Mouse (Mus musculus) cerebellum, postnatal 4 days (tissue): ENCODE measurements around the gene Vapa.

Source experiments
- DNase-seq, 2 experiments: peaks; one replicate each; pipeline ENCODE4 v3.0.0; 2022; ENCODE audit warnings: low spot score in 2 of 2, mixed read lengths in 1 of 2

The Vapa gene

DNA sequence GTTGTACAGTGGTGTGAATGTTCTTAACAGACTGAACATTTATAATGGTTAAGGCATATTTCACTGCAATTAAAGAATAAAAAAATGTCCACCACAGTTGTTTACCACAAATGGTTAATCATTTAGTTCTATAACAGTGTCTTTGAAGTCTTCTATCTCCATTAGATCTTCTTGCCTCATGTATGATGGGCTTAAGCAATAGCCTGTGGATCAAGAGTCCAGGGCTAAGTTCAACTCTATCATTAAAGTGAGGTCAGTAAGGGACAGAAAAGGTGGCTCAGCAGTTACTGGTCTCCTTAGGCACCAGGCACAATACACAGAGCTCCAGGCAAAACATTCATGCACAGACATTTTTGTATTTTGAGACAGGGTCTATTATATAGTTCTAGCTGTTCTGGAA is 9.8 kb upstream of the Vapa start:
- no peak for DNase-seq

- DNase-seq: no peak
Measured at GRCm38 (mm10) chr17:65618431-65618830, 5.1 kb upstream of the Vapa start.

GRCm38 (mm10) chr17:65615678-65616077 is 2.3 kb upstream of the Vapa start:
- DNase-seq: no peak

DNA sequence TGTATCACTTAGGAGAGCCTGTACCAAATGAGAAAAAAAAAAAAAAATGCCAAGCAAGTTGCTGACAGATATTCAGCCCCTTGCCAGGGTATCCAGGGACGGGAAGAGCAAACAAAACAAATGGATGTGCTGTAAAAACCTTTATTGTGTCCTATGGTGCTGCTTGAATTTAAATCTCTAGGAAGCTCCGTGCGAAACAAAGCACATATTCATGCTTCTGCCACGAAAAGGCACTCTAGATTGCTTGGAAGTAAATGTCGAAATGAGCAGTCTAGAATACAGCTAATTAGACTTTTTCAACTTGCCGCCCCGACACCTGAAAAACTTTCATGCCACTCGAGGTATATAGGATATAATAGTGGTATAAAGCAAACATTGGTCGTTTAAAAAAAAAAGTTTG is 1.1 kb upstream of the Vapa start:
- no peak for DNase-seq

GRCm38 (mm10) chr17:65613142-65613462 is 253 bp downstream of the Vapa start:
- DNase-seq: no peak

DNA sequence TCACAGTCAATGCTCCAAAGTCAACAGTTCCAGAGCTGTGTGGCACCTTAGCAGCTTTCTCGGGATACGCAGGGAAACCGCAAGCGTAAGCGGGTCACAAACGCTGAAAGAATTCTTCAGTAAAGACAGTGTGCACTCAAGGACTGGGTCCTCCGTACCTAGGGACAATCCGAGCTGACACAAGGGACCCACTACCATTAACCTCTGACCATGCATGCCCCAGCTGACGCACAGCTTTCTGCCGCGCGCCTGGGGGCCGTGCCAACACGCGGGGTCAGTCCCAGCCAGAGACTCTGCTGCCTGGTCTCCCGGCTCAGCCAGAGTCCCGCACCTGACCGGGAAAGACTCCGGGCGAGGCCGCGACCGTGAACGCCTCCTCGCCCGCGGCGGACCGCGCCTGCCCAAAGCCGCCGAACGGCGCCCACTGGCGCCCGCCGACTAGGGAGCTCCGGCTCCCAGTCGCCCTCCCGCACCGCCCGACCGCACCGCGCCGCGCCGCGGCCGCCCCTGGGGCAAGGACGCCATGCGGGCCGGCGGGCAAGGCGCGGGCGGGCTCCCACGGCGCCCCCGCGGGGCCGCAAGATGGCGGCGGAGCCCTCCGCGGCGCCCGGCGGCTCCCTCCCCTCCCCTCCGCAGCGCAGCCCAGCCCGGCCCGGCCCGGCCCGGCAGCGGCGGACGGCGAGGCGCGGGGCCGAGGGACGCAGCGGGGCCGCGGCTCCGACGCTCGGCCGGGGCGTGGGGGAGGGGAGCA is 789 bp downstream of the Vapa start:
- DNase-seq: peak; percentile 25 to 51

DNA sequence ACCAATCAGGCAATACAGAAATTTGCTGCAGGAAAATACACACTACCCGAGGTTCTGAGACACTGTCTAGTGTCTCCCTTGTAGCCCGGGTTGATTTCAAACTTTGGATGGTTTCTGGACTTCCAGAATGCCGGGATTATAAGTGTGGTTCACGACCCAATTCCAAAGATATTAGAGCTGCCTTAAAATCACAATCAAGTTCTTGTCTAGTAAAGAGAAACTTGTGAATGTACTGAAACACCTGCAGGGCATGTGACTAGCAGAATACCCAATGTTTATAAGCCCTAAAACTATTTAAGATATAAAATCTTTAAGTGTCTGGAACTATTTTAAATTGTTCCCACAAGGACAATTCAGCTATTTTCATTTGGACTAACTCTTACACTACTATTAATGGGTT is 1.6 kb downstream of the Vapa start:
- no peak for DNase-seq

GRCm38 (mm10) chr17:65608743-65609142 is 4.6 kb downstream of the Vapa start:
- DNase-seq: no peak

GRCm38 (mm10) chr17:65608312-65608687 is 5.1 kb downstream of the Vapa start:
- no peak for DNase-seq

DNA sequence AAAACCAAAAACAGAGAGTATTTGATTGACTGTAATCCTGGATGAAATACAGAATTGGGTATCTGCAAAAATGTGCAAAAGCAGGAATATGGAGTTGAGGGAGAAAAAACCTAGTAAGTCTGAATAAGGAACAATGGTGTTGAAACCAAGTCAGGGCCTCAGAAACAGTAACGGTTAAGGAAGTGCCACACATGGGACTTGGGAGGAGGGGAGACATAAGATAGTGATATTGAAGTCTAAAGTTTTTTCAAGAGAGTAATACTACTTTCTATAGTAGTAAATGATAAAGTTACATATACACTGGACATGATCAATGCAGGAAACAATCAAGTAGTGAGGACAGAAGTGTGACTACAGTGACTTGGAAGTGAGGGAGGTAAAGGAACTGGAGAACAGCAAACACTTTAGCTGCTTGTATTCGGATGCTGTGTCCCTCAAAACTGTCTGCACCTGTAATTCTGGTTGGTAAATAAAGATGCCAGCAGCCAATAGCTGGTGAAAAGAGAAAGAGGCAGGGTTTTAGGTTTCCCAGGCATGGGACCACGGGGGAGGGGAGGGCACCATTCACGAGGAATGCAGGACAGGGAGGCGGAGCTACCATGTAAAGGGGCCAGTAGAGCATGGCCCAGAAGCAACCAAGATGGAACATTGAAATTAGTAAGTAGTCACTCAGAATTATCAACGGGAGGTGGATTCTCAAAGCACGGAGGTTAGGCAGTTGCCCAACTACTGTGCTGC is 5.6 kb downstream of the Vapa start:
- DNase-seq: no peak

- DNase-seq: no peak
Measured at GRCm38 (mm10) chr17:65606014-65606413, 7.3 kb downstream of the Vapa start.

DNA sequence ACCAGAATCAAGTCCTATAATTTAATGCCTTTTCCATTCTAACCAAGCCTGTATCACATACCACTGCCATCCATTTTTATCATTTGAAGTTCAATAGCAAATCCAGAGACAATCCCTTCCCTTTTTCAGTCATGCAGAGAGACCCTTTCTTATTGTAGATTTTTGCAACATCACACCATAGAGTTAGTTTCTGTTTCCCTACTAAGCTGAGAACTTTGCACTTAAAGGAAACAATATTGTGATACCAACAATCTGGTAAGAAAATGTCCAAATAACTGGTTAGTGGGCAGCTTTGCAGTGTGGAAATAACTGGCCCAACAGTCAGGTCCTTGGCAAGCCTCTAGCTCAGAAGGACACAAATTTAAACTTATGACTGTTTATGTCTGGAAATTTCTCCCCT is 8.5 kb downstream of the Vapa start:
- no peak for DNase-seq

DNA sequence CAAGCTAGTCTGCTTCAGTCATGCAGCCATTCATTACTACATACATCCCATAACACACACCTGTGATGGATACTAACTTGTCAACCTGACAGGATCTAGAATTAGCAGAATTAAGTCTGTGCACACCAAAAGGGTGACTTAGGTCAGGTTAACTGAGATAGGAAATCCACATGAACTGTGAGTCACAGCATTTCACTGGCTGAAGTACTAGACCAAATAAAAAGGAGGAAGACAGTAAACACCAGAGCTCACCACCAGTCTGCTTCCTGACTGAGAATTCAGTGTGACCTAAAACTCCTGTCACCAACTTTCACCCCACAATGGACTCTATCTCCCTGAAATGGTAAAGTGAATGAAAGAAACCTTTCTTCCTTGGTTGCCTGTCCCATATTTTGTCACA is 9.0 kb downstream of the Vapa start:
- DNase-seq: no peak

- DNase-seq: no peak
Measured at GRCm38 (mm10) chr17:65597857-65598486, 15.4 kb downstream of the Vapa start.

DNA sequence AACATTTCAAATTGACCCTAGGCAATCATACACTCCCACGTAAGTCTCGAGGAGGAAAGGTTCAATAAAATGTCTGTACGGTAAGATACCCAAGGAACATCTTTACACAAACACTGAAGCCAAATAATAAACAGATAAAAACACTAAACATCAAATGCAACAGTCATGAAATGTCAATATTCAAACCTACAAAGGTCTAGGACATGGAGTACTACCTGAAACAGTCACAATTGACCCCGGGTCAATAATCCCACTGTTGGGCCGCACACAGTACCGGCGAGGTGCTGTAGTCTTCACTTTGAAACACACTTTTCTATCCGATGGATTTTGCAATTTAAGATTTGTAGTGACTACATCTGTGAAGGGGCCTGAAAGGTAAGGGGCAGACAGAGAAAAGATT is 18.7 kb downstream of the Vapa start:
- DNase-seq: no peak

DNA sequence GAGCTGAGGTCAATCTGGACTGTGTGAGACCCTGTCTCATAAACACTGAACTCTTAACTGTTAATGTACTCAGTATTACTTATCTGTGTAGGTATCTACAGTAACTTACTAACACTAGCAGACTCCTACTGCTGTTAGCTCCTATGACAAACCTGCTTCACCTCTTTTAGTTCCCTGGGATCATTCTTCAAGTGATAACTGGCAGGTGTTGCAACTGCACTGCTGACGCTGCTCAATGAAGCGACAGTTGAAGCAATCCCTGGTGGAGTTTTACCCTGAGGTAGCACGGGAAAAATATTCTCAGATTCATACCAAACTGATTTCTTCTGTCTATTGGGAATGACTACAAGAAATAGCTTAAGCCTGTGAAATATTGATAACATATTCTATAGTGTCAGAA is 26.5 kb downstream of the Vapa start:
- DNase-seq: no peak

- no peak for DNase-seq
Measured at GRCm38 (mm10) chr17:65581440-65581839, 31.9 kb downstream of the Vapa start.

DNA sequence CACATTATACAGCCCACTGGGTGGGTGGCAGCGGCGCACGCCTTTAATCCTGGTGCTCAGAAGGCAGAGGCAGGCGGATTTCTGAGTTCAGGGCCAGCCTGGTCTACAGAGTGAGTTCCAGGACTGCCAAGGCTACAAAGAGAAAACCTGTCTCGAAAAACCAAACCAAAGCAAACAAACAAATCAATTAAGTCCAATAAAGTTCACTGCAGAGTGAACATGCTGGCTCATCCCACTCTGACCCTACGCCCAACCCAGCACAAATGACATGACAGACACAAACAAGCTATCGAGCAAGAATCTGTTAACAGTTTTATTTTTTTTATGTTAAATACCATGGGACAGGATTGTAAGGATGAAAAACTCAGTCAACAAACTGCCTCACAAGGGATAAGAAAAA is 33.6 kb downstream of the Vapa start:
- no peak for DNase-seq

- no peak for DNase-seq
Measured at GRCm38 (mm10) chr17:65575339-65575738, 38.0 kb downstream of the Vapa start.

- DNase-seq: no peak
Measured at GRCm38 (mm10) chr17:65574850-65575249, 38.5 kb downstream of the Vapa start.

DNA sequence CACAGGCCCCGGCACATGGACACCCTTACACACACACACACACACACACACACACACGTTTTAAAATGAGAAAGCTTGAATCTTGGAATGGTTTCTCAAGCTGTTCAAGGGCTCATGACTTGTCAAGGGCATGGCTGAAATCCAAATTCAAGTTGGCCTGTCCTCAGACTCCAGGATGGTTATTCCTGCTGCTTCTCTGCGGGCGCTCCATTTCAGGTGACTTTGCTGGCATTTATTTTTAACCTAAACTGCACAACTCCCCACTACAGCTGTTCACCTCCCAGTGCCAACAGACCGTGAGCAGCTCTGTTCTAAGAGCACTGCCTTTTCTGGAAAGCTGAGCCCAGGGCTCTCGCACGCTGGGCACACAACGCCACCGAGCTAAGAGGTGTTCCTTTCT is 41.5 kb downstream of the Vapa start:
- no peak for DNase-seq

- DNase-seq: no peak
Measured at GRCm38 (mm10) chr17:65571466-65571865, 41.9 kb downstream of the Vapa start.

GRCm38 (mm10) chr17:65564189-65564588 is 49.2 kb downstream of the Vapa start:
- DNase-seq: no peak
